Mouse (Mus musculus): ENCODE data around the gene Polr3b.

Polr3b gene

GRCm38 (mm10) chr10:84772380-84773130, 150.5 kb downstream of the Polr3b start:
- peak; percentile 51 to 56 for DNase-seq

GRCm38 (mm10) chr10:84773889-84774288, 151.8 kb downstream of the Polr3b start:
- no peak for DNase-seq

- DNase-seq = peak; percentile 44 to 53
Measured at GRCm38 (mm10) chr10:84774573-84774972, 152.5 kb downstream of the Polr3b start.

Measured in cerebellum, postnatal 10 days (tissue).